Mouse (Mus musculus) MEL (cell line): ENCODE measurements around the gene Podnl1. TPM values are rescaled to one million over a fixed set of nuclear protein-coding genes. Genes with fewer than 3 reads are reported as not detected.

Experiments
- DNase-seq: peaks from one replicate; pipeline ENCODE4 v3.0.0; 2011; ENCODE audit warnings: low read depth, low spot score
- H3K27ac ChIP-seq: 2 replicates; pipeline ENCODE4 v1.5.1; 2012; ENCODE audit warnings: low read depth, mild to moderate bottlenecking, control low read depth, low read length, moderate library complexity; ENCODE audit not compliant: control insufficient read depth
- H3K27me3 ChIP-seq, 2 experiments: fragments of 150-350 bp in 1 of 2; sonication (generic) in 1 of 2; 2 replicates each; pipeline ENCODE4 v1.6.1; 2012; ENCODE audit warnings: low read length in 2 of 2, mild to moderate bottlenecking in 2 of 2, improper control_type of control experiment in 1 of 2, moderate library complexity in 1 of 2; ENCODE audit not compliant: insufficient read depth in 2 of 2, control insufficient read depth in 1 of 2
- H3K36me3 ChIP-seq, 2 experiments: 2 replicates each; pipeline ENCODE4 v1.6.1; 2012 to 2014; ENCODE audit warnings: low read length in 2 of 2, improper control_type of control experiment in 1 of 2, inconsistent platforms in 1 of 2, mild to moderate bottlenecking in 1 of 2; ENCODE audit not compliant: insufficient read depth in 2 of 2, control insufficient read depth in 1 of 2
- H3K4me1 ChIP-seq, 2 experiments: fragments of 150-350 bp in 1 of 2; sonication (generic) in 1 of 2; 2 replicates each; pipeline ENCODE4 v1.6.1; 2012; ENCODE audit warnings: low read length in 2 of 2, improper control_type of control experiment in 1 of 2, mild to moderate bottlenecking in 1 of 2; ENCODE audit not compliant: insufficient read depth in 2 of 2, control insufficient read depth in 1 of 2
- H3K4me3 ChIP-seq, 2 experiments: fragments of 150-350 bp in 1 of 2; sonication (generic) in 1 of 2; 2 replicates each; pipeline ENCODE4 v1.5.1; 2012; ENCODE audit warnings: low read depth in 2 of 2, low read length in 2 of 2, mild to moderate bottlenecking in 2 of 2, moderate library complexity in 2 of 2, control low read depth in 1 of 2, improper control_type of control experiment in 1 of 2; ENCODE audit not compliant: control insufficient read depth in 1 of 2, insufficient read depth in 1 of 2
- H3K79me2 ChIP-seq: 2 replicates; pipeline ENCODE4 v1.6.1; 2012; ENCODE audit warnings: mild to moderate bottlenecking, low read length, moderate library complexity; ENCODE audit not compliant: control insufficient read depth, poor library complexity, insufficient read depth
- H3K9ac ChIP-seq: 2 replicates; pipeline ENCODE4 v1.6.1; 2012; ENCODE audit warnings: low read depth, mild to moderate bottlenecking, control low read depth, low read length, moderate library complexity; ENCODE audit not compliant: control insufficient read depth, poor library complexity, severe bottlenecking
- H3K9me3 ChIP-seq: fragments of 150-350 bp; sonication (generic); replicated peaks from 2 replicates; pipeline ENCODE4 v1.6.1; 2012; ENCODE audit warnings: mild to moderate bottlenecking, low read length, improper control_type of control experiment, moderate library complexity; ENCODE audit not compliant: insufficient read depth
- CHD2 ChIP-seq: IDR thresholded peaks from 2 replicates; pipeline ENCODE4 v1.6.1; 2011; ENCODE audit warnings: low read length, improper control_type of control experiment
- CTCF ChIP-seq, 3 experiments: IDR thresholded peaks in 2 of 3; conservative IDR thresholded peaks in 1 of 3; 2 replicates each; pipeline ENCODE4 v1.5.1; 2011 to 2012; ENCODE audit warnings: low read length in 3 of 3, low read depth in 2 of 3, mild to moderate bottlenecking in 2 of 3, improper control_type of control experiment in 1 of 3, inconsistent platforms in 1 of 3, mixed read lengths in 1 of 3, moderate library complexity in 1 of 3; ENCODE audit not compliant: control insufficient read depth in 1 of 3, insufficient read depth in 1 of 3, poor library complexity in 1 of 3, severe bottlenecking in 1 of 3
- ELF1 ChIP-seq: IDR thresholded peaks from 2 replicates; pipeline ENCODE4 v1.6.1; 2014; ENCODE audit warnings: low read depth, mild to moderate bottlenecking, inconsistent platforms, low read length, improper control_type of control experiment, moderate library complexity
- EP300 ChIP-seq, 2 experiments: IDR thresholded peaks; 2 replicates each; pipeline ENCODE4 v1.6.1; 2011; ENCODE audit warnings: improper control_type of control experiment in 2 of 2, low read length in 2 of 2, low read depth in 1 of 2, mild to moderate bottlenecking in 1 of 2
- GABPA ChIP-seq: IDR thresholded peaks from 2 replicates; pipeline ENCODE4 v1.6.1; 2012; ENCODE audit warnings: low read depth, mild to moderate bottlenecking, inconsistent platforms, low read length, improper control_type of control experiment, moderate library complexity
- GATA1 ChIP-seq: IDR thresholded peaks from 2 replicates; pipeline ENCODE4 v1.6.1; 2011; ENCODE audit warnings: low read depth, low read length, improper control_type of control experiment
- HCFC1 ChIP-seq: IDR thresholded peaks from 2 replicates; pipeline ENCODE4 v1.6.1; 2012; ENCODE audit warnings: low read depth, mild to moderate bottlenecking, inconsistent platforms, low read length, improper control_type of control experiment, moderate library complexity
- JUND ChIP-seq: IDR thresholded peaks from 2 replicates; pipeline ENCODE4 v1.6.1; 2011; ENCODE audit warnings: low read depth, mild to moderate bottlenecking, improper control_type of control experiment, low read length
- KAT2A ChIP-seq: conservative IDR thresholded peaks from 2 replicates; pipeline ENCODE4 v1.6.1; 2012; ENCODE audit warnings: low read depth, low read length, improper control_type of control experiment, inconsistent platforms
- MAX ChIP-seq: IDR thresholded peaks from 2 replicates; pipeline ENCODE4 v1.6.1; 2011; ENCODE audit warnings: low read length, improper control_type of control experiment
- MAZ ChIP-seq: IDR thresholded peaks from 2 replicates; pipeline ENCODE4 v1.6.1; 2012; ENCODE audit warnings: low read depth, mild to moderate bottlenecking, inconsistent platforms, low read length, improper control_type of control experiment
- MEF2A ChIP-seq: IDR thresholded peaks from 2 replicates; pipeline ENCODE4 v1.6.1; 2014; ENCODE audit warnings: low read depth, mild to moderate bottlenecking, inconsistent platforms, low read length, improper control_type of control experiment; ENCODE audit not compliant: poor library complexity, insufficient replicate concordance, severe bottlenecking; ENCODE audit errors: extremely low read depth
- NELFE ChIP-seq: IDR thresholded peaks from 2 replicates; pipeline ENCODE4 v1.6.1; 2011; ENCODE audit warnings: low read depth, low read length, improper control_type of control experiment
- NRF1 ChIP-seq: IDR thresholded peaks from 2 replicates; pipeline ENCODE4 v1.6.1; 2014; ENCODE audit warnings: low read depth, mild to moderate bottlenecking, inconsistent platforms, low read length, improper control_type of control experiment, moderate library complexity; ENCODE audit not compliant: poor library complexity, insufficient read depth, severe bottlenecking
- POLR2A ChIP-seq, 2 experiments: IDR thresholded peaks; 2 replicates each; pipeline ENCODE4 v1.6.1; 2011 to 2012; ENCODE audit warnings: low read length in 2 of 2, mild to moderate bottlenecking in 2 of 2, control low read depth in 1 of 2, improper control_type of control experiment in 1 of 2, low read depth in 1 of 2, moderate library complexity in 1 of 2; ENCODE audit not compliant: control insufficient read depth in 1 of 2, insufficient read depth in 1 of 2, poor library complexity in 1 of 2
- POLR2AphosphoS2 ChIP-seq: IDR thresholded peaks from 2 replicates; pipeline ENCODE4 v1.6.1; 2011; ENCODE audit warnings: low read length, improper control_type of control experiment
- SIN3A ChIP-seq: IDR thresholded peaks from 2 replicates; pipeline ENCODE4 v1.6.1; 2012; ENCODE audit warnings: low read length, improper control_type of control experiment, inconsistent platforms
- SMC3 ChIP-seq: IDR thresholded peaks from 2 replicates; pipeline ENCODE4 v1.6.1; 2011; ENCODE audit warnings: low read depth, low read length, improper control_type of control experiment
- TCF12 ChIP-seq: IDR thresholded peaks from 2 replicates; pipeline ENCODE4 v1.6.1; 2014; ENCODE audit warnings: low read depth, mild to moderate bottlenecking, inconsistent platforms, low read length, improper control_type of control experiment, moderate library complexity
- USF1 ChIP-seq: IDR thresholded peaks from 2 replicates; pipeline ENCODE4 v1.6.1; 2014; ENCODE audit warnings: low read depth, mild to moderate bottlenecking, inconsistent platforms, low read length, improper control_type of control experiment, moderate library complexity
- ZKSCAN1 ChIP-seq: IDR thresholded peaks from 2 replicates; pipeline ENCODE4 v1.6.1; 2012; ENCODE audit warnings: low read depth, mild to moderate bottlenecking, inconsistent platforms, low read length, improper control_type of control experiment, moderate library complexity
- ZMIZ1 ChIP-seq: IDR thresholded peaks from 2 replicates; pipeline ENCODE4 v1.6.1; 2012; ENCODE audit warnings: low read depth, mild to moderate bottlenecking, inconsistent platforms, low read length, improper control_type of control experiment, moderate library complexity
- polyA plus RNA-seq, 2 experiments: library from polyadenylated mRNA; stranded (reverse) in 1 of 2; unstranded in 1 of 2; fragments of >175 nt in 1 of 2; fragments of >200 nt in 1 of 2; gene quantifications; 2 replicates each; pipeline versions ENCODE4 v1.2.1 to v1.2.4; 2012; ENCODE audit warnings: low replicate concordance in 2 of 2, low read depth in 1 of 2; ENCODE audit not compliant: insufficient read length in 2 of 2, insufficient read depth in 1 of 2, missing spikeins in 1 of 2
- total RNA-seq: library from RNA; depleted of rRNA; stranded (reverse); fragments of 300-350 nt; gene quantifications from 2 replicates; pipeline ENCODE4 v1.2.3, GENCODE M21; 2012

Gene Podnl1
- total and polyA plus RNA-seq, 3 experiments = 0.04 to 0.08 TPM; not detected in 1

DNA sequence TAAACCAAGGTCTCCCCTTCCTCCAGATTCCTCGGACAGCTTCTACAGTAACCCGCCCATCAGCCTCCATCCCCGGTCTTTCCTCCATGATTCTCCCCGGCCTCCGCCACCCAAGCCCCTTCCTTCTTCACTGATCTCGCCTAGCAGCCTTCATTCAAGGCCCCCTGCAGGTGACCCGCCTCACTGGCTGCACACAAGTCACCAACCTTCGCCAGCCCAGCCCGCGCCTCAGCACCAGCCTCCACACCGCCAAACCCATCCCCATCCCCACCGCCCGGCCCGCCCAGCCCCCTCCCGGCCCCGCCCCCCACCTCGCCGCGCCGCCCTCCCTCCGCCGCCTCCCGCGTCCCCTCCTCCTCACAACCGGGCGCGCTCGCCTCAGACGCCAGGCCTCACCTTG, 21.6 kb upstream of the Podnl1 start:
- Histone ChIP-seq H3K79me2 (peaks cover 9% of the 10 kb centered on the region), H3K36me3 (peaks cover 0 to 9% of the 10 kb centered on the region in 2 experiments; a peak in 2 of 4 replicates), H3K4me1 (peaks cover 2 to 13% of the 10 kb centered on the region in 2 experiments; a peak in 3 of 4 replicates), H3K9me3 (no peaks in the 10 kb centered on the region)
- DNase-seq = peak; percentile 74
- peak in 2 of 3 experiments; percentile 16 to 20; a peak in 2 of 6 replicates for TF ChIP-seq CTCF (IDR thresholded peaks at IDR 0.05 in 2 of 3, conservative IDR thresholded peaks at IDR 0.05 in 1 of 3; ENCODE audit: control insufficient read depth in 1 of 3, insufficient read depth in 1 of 3, low read depth in 2 of 3, low read length in 3 of 3, poor library complexity in 1 of 3, severe bottlenecking in 1 of 3)
- peak; percentile 37; the same call in 1 of the 2 replicates for TF ChIP-seq SIN3A
- TF ChIP-seq ZMIZ1 = 0 out of 2 replicates have a peak, but pooled peaks have one; percentile 38
- no peak for TF ChIP-seq EP300 (IDR thresholded peaks at IDR 0.05; ENCODE audit: low read depth in 1 of 2, low read length in 2 of 2)
- TF ChIP-seq SMC3 = peak; percentile 17; the same call in 1 of the 2 replicates
- TF ChIP-seq, all 39 proteins: peak for 4
- Histone ChIP-seq H3K4me3 (peak overlapping the region; percentile 58 to 73), H3K9ac (peak overlapping the region; percentile 56), H3K27ac (no peak overlapping the region), H3K27me3 (no peaks in the 10 kb centered on the region)

DNA sequence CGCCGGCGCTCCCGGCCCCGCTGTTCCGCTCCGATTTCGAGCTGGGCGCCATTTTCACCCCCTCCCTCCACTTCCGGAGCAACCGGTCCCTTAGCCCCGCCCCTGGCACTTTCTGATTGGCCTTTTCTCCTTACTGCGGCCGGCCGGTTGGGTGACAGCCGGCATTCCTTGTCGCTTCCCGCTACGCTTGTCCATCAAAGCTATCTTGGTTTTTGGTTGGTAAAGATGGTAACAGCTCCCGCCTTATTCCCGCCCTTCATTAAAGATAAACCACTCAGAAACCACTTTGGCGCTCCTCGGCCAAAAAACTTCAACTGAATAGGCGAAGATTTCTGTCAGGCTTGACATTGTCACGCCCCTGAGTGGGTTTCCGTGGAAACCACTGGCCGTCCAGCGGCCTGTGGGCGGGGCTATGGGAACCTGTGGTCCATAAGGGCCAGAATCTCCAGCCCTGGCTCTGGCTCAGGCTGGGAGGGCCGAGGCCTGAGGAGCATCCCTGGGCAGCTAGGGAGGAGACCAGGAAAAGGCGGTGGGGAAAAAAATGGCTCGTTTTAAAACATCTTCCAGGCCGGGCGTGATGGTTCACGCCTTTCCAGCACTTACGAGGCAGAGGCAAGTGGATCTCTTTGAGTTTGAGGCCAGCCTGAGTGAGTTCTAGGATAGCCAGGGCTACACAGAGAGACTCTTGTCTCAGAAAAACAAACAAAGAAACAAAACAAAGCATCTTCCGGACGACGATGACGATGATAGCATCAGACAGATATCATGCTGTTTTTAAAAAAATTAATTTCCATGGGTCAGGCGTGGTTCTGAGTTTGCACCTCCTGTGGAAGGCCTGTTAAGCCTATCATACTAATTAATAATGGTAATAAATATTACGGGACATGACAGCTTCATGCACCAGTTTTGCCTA, 20.8 kb upstream of the Podnl1 start, which contains the start of gene Dcaf15:
TSS of gene Dcaf15 (minus strand) at position 72 of the 913 bp plus-strand sequence.
- Histone ChIP-seq H3K27me3 (no peaks in the 10 kb centered on the region), H3K9me3 (no peaks in the 10 kb centered on the region), H3K36me3 (peaks cover 0 to 9% of the 10 kb centered on the region in 2 experiments; a peak in 2 of 4 replicates), H3K79me2 (peaks cover 9% of the 10 kb centered on the region), H3K4me3 (peak within 1 kb of the TSS; percentile 58 to 73), H3K4me1 (peaks cover 2 to 13% of the 10 kb centered on the region in 2 experiments; a peak in 3 of 4 replicates), H3K27ac (no peak within 1 kb of the TSS), H3K9ac (peak within 1 kb of the TSS; percentile 58)
- TF ChIP-seq CHD2 (peak; percentile 77), GABPA (no peak), SMC3 (no peak), NELFE (peak; percentile 59), MAX (peak; percentile 46; the same call in 1 of the 2 replicates), POLR2A (IDR thresholded peaks at IDR 0.05; ENCODE audit: control insufficient read depth in 1 of 2, insufficient read depth in 1 of 2, low read depth in 1 of 2, low read length in 2 of 2, poor library complexity in 1 of 2) (peak in 1 of 2 experiments; percentile 67; a peak in 2 of 4 replicates), POLR2AphosphoS2 (0 out of 2 replicates have a peak, but pooled peaks have one; percentile 34), GATA1 (peak; percentile 34; the same call in 1 of the 2 replicates), JUND (no peak), USF1 (no peak), SIN3A (peak; percentile 68; the same call in 1 of the 2 replicates), TCF12 (peak; percentile 62), MAZ (peak; percentile 86; the same call in 1 of the 2 replicates), CTCF (IDR thresholded peaks at IDR 0.05 in 2 of 3, conservative IDR thresholded peaks at IDR 0.05 in 1 of 3; ENCODE audit: control insufficient read depth in 1 of 3, insufficient read depth in 1 of 3, low read depth in 2 of 3, low read length in 3 of 3, poor library complexity in 1 of 3, severe bottlenecking in 1 of 3) (no peak), ELF1 (peak; percentile 90), MEF2A (no peak), KAT2A (peak; percentile 48; the same call in 1 of the 2 replicates), ZKSCAN1 (no peak), NRF1 (0 out of 2 replicates have a peak, but pooled peaks have one; percentile 9), HCFC1 (peak; percentile 77)
- peak; percentile 99 for DNase-seq
